Mouse (Mus musculus) spleen, postnatal 14 days (tissue): ENCODE data around the gene Gm21095.
"Not testable (repeated sequence)": the region's sequence is repeated elsewhere in the genome, so short reads cannot be mapped to it uniquely, and the experiment has no call there.

Source experiments
- DNase-seq, 2 experiments: peaks; one replicate each; pipeline ENCODE4 v3.0.0; 2021 to 2022; ENCODE audit warnings: low spot score in 2 of 2

Gm21095 gene

GRCm38 (mm10) chrY:84096979-84097378, at the start of gene Gm21095:
TSS of gene Gm21095 (plus strand) at chrY:84097279.
- DNase-seq, result not testable (repeated sequence)
